Mouse (Mus musculus) liver, adult 2 months (tissue): ENCODE results near the gene Mindy4.

Experiments used
- CTCF ChIP-seq: fragments of 200-500 bp; IDR thresholded peaks from 2 replicates; pipeline ENCODE4 v1.5.1; 2011; ENCODE audit warnings: low read depth, low read length, control low read depth
- POLR2A ChIP-seq: fragments of 200-500 bp; IDR thresholded peaks from 2 replicates; pipeline ENCODE4 v1.6.1; 2011; ENCODE audit warnings: low read length, control low read depth; ENCODE audit not compliant: insufficient read depth; ENCODE audit errors: extremely low read depth

- no peak for TF ChIP-seq POLR2A
- no peak for TF ChIP-seq CTCF
Measured at GRCm38 (mm10) chr6:55256500-55257191, 53.5 kb downstream of the Mindy4 start.
